Mouse (Mus musculus) CH12.LX (cell line): Measurements from ENCODE around the gene Lrrc55. TPM values are rescaled to one million over a fixed set of nuclear protein-coding genes. Genes with fewer than 3 reads are reported as not detected.

ENCODE experiments used
- DNase-seq: peaks from one replicate; pipeline ENCODE4 v3.0.0-alpha.2; 2013; ENCODE audit errors: extremely low read depth
- H3K27ac ChIP-seq: 2 replicates; pipeline ENCODE4 v1.5.1; 2012; ENCODE audit warnings: low read depth, mild to moderate bottlenecking, control low read depth, moderate library complexity; ENCODE audit not compliant: insufficient read depth
- H3K27me3 ChIP-seq: replicated peaks from 2 replicates; pipeline ENCODE3; 2012; ENCODE audit warnings: inconsistent platforms
- H3K36me3 ChIP-seq, 2 experiments: replicated peaks in 1 of 2; 2 replicates each; pipeline versions ENCODE3 to v1.6.1; 2012; ENCODE audit warnings: inconsistent platforms in 1 of 2, low read length in 1 of 2, mild to moderate bottlenecking in 1 of 2, mixed read lengths in 1 of 2, moderate library complexity in 1 of 2; ENCODE audit not compliant: control insufficient read depth in 1 of 2, insufficient read depth in 1 of 2
- H3K4me1 ChIP-seq, 2 experiments: 2 replicates each; pipeline ENCODE4 v1.6.1; 2012; ENCODE audit warnings: inconsistent platforms in 1 of 2, moderate library complexity in 1 of 2; ENCODE audit not compliant: insufficient read depth in 2 of 2, control insufficient read depth in 1 of 2
- H3K4me2 ChIP-seq: 2 replicates; pipeline ENCODE4 v1.6.1; 2012; ENCODE audit warnings: low read depth, mild to moderate bottlenecking, control low read depth; ENCODE audit not compliant: poor library complexity, insufficient read depth, severe bottlenecking
- H3K4me3 ChIP-seq, 3 experiments: fragments of 150-350 bp in 1 of 3; sonication (generic) in 1 of 3; replicated peaks in 1 of 3; 2 replicates each; pipeline versions ENCODE3 to v1.5.1; 2011 to 2012; ENCODE audit warnings: low read depth in 2 of 3, low read length in 2 of 3, mild to moderate bottlenecking in 2 of 3, moderate library complexity in 2 of 3, control low read depth in 1 of 3, improper control_type of control experiment in 1 of 3, inconsistent platforms in 1 of 3, mixed read lengths in 1 of 3; ENCODE audit not compliant: poor library complexity in 1 of 3
- H3K79me2 ChIP-seq: replicated peaks from 2 replicates; pipeline ENCODE4 v1.6.1; 2012; ENCODE audit warnings: mild to moderate bottlenecking, moderate library complexity; ENCODE audit not compliant: control insufficient read depth, poor library complexity, insufficient read depth, severe bottlenecking; ENCODE audit errors: extremely low read depth
- H3K9ac ChIP-seq: 2 replicates; pipeline ENCODE4 v1.6.1; 2012; ENCODE audit warnings: low read depth, mild to moderate bottlenecking, control low read depth, moderate library complexity; ENCODE audit not compliant: insufficient read depth
- H3K9me3 ChIP-seq: replicated peaks from 2 replicates; pipeline ENCODE3; 2012; ENCODE audit warnings: low read length, inconsistent platforms, mixed read lengths
- BHLHE40 ChIP-seq: IDR thresholded peaks from 2 replicates; pipeline ENCODE4 v1.6.1; 2011; ENCODE audit warnings: mild to moderate bottlenecking, low read depth, low read length, improper control_type of control experiment
- CHD2 ChIP-seq: IDR thresholded peaks from 2 replicates; pipeline ENCODE4 v1.6.1; 2011; ENCODE audit warnings: low read length, improper control_type of control experiment
- CTCF ChIP-seq, 2 experiments: IDR thresholded peaks in 1 of 2; conservative IDR thresholded peaks in 1 of 2; 2 replicates each; pipeline ENCODE4 v1.5.1; 2011 to 2012; ENCODE audit warnings: low read depth in 2 of 2, low read length in 2 of 2, improper control_type of control experiment in 1 of 2, inconsistent platforms in 1 of 2, mild to moderate bottlenecking in 1 of 2, moderate library complexity in 1 of 2
- EP300 ChIP-seq: IDR thresholded peaks from 2 replicates; pipeline ENCODE4 v1.6.1; 2011; ENCODE audit warnings: low read length, improper control_type of control experiment
- ETS1 ChIP-seq: conservative IDR thresholded peaks from 2 replicates; pipeline ENCODE4 v1.6.1; 2012; ENCODE audit warnings: low read depth, mild to moderate bottlenecking, inconsistent platforms, low read length, improper control_type of control experiment, moderate library complexity
- HCFC1 ChIP-seq: IDR thresholded peaks from 2 replicates; pipeline ENCODE4 v1.6.1; 2012; ENCODE audit warnings: low read depth, mild to moderate bottlenecking, inconsistent platforms, low read length, improper control_type of control experiment
- IRF4 ChIP-seq: IDR thresholded peaks from 2 replicates; pipeline ENCODE4 v1.6.1; 2014; ENCODE audit warnings: low read depth, mild to moderate bottlenecking, inconsistent platforms, low read length, improper control_type of control experiment
- JUND ChIP-seq: conservative IDR thresholded peaks from 2 replicates; pipeline ENCODE4 v1.6.1; 2011; ENCODE audit warnings: low read depth, low read length, improper control_type of control experiment
- MAFK ChIP-seq: IDR thresholded peaks from 2 replicates; pipeline ENCODE4 v1.6.1; 2011; ENCODE audit warnings: low read length, improper control_type of control experiment; ENCODE audit not compliant: insufficient replicate concordance
- MAX ChIP-seq: IDR thresholded peaks from 2 replicates; pipeline ENCODE4 v1.6.1; 2011; ENCODE audit warnings: low read length, improper control_type of control experiment
- MEF2A ChIP-seq: IDR thresholded peaks from 2 replicates; pipeline ENCODE4 v1.6.1; 2014; ENCODE audit warnings: low read depth, mild to moderate bottlenecking, inconsistent platforms, low read length, improper control_type of control experiment, borderline replicate concordance
- MXI1 ChIP-seq: IDR thresholded peaks from 2 replicates; pipeline ENCODE4 v1.6.1; 2011; ENCODE audit warnings: mild to moderate bottlenecking, low read depth, low read length, improper control_type of control experiment
- POLR2A ChIP-seq: IDR thresholded peaks from 2 replicates; pipeline ENCODE4 v1.6.1; 2011; ENCODE audit warnings: low read depth, mild to moderate bottlenecking, improper control_type of control experiment, low read length
- RAD21 ChIP-seq: IDR thresholded peaks from 2 replicates; pipeline ENCODE4 v1.6.1; 2011; ENCODE audit warnings: low read depth, mild to moderate bottlenecking, low read length, improper control_type of control experiment, moderate library complexity
- SIN3A ChIP-seq: IDR thresholded peaks from 2 replicates; pipeline ENCODE4 v1.6.1; 2012; ENCODE audit warnings: low read length, improper control_type of control experiment, inconsistent platforms
- SMC3 ChIP-seq: IDR thresholded peaks from 2 replicates; pipeline ENCODE4 v1.6.1; 2011; ENCODE audit warnings: low read depth, low read length, improper control_type of control experiment
- TBP ChIP-seq: conservative IDR thresholded peaks from 2 replicates; pipeline ENCODE4 v1.6.1; 2011; ENCODE audit warnings: low read depth, low read length, improper control_type of control experiment
- UBTF ChIP-seq: IDR thresholded peaks from 2 replicates; pipeline ENCODE4 v1.6.1; 2012; ENCODE audit warnings: low read depth, mild to moderate bottlenecking, inconsistent platforms, low read length, improper control_type of control experiment, moderate library complexity
- ZC3H11A ChIP-seq: IDR thresholded peaks from 2 replicates; pipeline ENCODE4 v1.6.1; 2012; ENCODE audit warnings: low read depth, mild to moderate bottlenecking, inconsistent platforms, low read length, improper control_type of control experiment
- ZMIZ1 ChIP-seq: IDR thresholded peaks from 2 replicates; pipeline ENCODE4 v1.6.1; 2012; ENCODE audit warnings: low read depth, mild to moderate bottlenecking, inconsistent platforms, low read length, improper control_type of control experiment
- ZNF384 ChIP-seq: IDR thresholded peaks from 2 replicates; pipeline ENCODE4 v1.6.1; 2012; ENCODE audit warnings: low read depth, low read length, improper control_type of control experiment, inconsistent platforms
- dilution Hi-C: fragments of 300-500 bp; cut with MboI; formaldehyde crosslinking; loops from 2 replicates; pipeline ENCODE4 v1.14.3; 2020; ENCODE audit warnings: low sequenced_read_pairs; ENCODE audit not compliant: extremely low pct_unique_long_range_greater_than_20kb, extremely low pct_ligation_motif_present
- in situ Hi-C: fragments of 300-500 bp; cut with MboI; formaldehyde crosslinking; loops from 3 replicates; pipeline ENCODE4 v1.14.3; 2019; ENCODE audit warnings: low sequenced_read_pairs, low pct_ligation_motif_present, low pct_unique_long_range_greater_than_20kb, mixed read lengths
- polyA plus RNA-seq: library from polyadenylated mRNA; unstranded; fragments of >175 nt; gene quantifications from 2 replicates; pipeline ENCODE4 v1.2.1, GENCODE M21; 2012; ENCODE audit warnings: low read depth; ENCODE audit not compliant: insufficient read length
- total RNA-seq, 2 experiments: library from RNA; depleted of rRNA; stranded (reverse); fragments of 300-350 nt in 1 of 2; fragments of >200 nt in 1 of 2; gene quantifications; 2 replicates each; pipeline ENCODE4 v1.2.3; 2012 to 2014

Gene Lrrc55
- total and polyA plus RNA-seq, 3 experiments, result not detected

DNA sequence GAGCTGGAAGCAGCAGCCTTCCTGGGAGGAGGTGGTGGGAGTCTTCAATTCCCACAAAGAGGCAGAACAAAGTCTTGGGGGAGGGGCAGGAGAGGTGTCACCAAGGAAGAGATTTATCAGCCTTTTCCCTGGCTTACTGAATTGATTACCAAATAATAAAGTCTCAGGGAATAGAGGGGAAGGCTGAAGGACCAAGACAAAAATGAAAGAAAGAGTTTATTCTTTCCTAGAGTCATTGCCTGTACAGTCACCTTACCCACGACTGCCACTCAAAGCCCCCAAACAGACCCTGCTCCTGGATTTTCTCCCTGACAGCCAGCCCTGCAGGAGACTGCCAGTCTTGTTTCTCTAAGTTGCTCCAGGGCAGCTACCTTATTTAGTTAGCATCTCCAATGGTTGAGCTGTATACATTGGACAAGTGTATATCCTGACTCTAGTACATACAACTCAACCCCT, 35.3 kb downstream of the Lrrc55 start:
- dilution Hi-C loops, result no loop called here
- H3K36me3 ChIP-seq, result no peaks in the 10 kb centered on the region

GRCm38 (mm10) chr2:85160901-85161637, 35.9 kb downstream of the Lrrc55 start:
- TF ChIP-seq MEF2A (no peak), CHD2 (no peak), SIN3A (no peak), SMC3 (no peak), ZMIZ1 (no peak)
- TF ChIP-seq, all 38 proteins: peak for 0
- no peak overlapping the region for H3K9ac ChIP-seq
- in situ Hi-C loops, result no loop called here

More for the DNA sequence above, 35.3 kb downstream of the Lrrc55 start:
- H3K4me1 ChIP-seq, result peaks cover 0 to 10% of the 10 kb centered on the region in 2 experiments; a peak in 2 of 4 replicates
- no peak overlapping the region for H3K27ac ChIP-seq
- H3K79me2 ChIP-seq, result no peaks in the 10 kb centered on the region
- in situ Hi-C loops, result no loop called here
- no peaks in the 10 kb centered on the region for H3K9me3 ChIP-seq
- no peak for TF ChIP-seq ZNF384
- H3K4me2 ChIP-seq, result no peak overlapping the region
- no peak overlapping the region for H3K4me3 ChIP-seq
- no peak for DNase-seq
- H3K9ac ChIP-seq, result no peak overlapping the region
- peaks cover under 1% of the 10 kb centered on the region for H3K27me3 ChIP-seq

GRCm38 (mm10) chr2:85157382-85157781, 39.6 kb downstream of the Lrrc55 start:
- dilution Hi-C loops, result no loop called here
- TF ChIP-seq CTCF (conservative IDR thresholded peaks at IDR 0.05 in 1 of 2, IDR thresholded peaks at IDR 0.05 in 1 of 2; ENCODE audit: low read depth in 2 of 2, low read length in 2 of 2) (no peak), MAX (no peak), POLR2A (no peak), HCFC1 (no peak), ETS1 (no peak), TBP (no peak), EP300 (peak; percentile 66; the same call in 1 of the 2 replicates), JUND (no peak), MAFK (peak; percentile 71), RAD21 (no peak), IRF4 (peak; percentile 78), MXI1 (no peak), UBTF (no peak), ZC3H11A (no peak), BHLHE40 (peak; percentile 25; the same call in 1 of the 2 replicates), MEF2A (no peak), SIN3A (no peak)
- peak; percentile 8 for DNase-seq
- Histone ChIP-seq H3K27me3 (peaks cover 4% of the 10 kb centered on the region), H3K36me3 (no peaks in the 10 kb centered on the region), H3K4me2 (peak overlapping the region; percentile 82), H3K4me1 (peaks cover 0 to 11% of the 10 kb centered on the region in 2 experiments; a peak in 2 of 4 replicates), H3K9ac (no peak overlapping the region), H3K4me3 (no peak overlapping the region), H3K9me3 (no peaks in the 10 kb centered on the region), H3K27ac (no peak overlapping the region), H3K79me2 (no peaks in the 10 kb centered on the region)
- in situ Hi-C loops, result no loop called here

More at GRCm38 (mm10) chr2:85160901-85161637, 35.9 kb downstream of the Lrrc55 start:
- no peak for DNase-seq
- dilution Hi-C loops, result no loop called here
- Histone ChIP-seq H3K9me3 (no peaks in the 10 kb centered on the region), H3K36me3 (no peaks in the 10 kb centered on the region), H3K4me2 (no peak overlapping the region), H3K4me3 (no peak overlapping the region), H3K79me2 (no peaks in the 10 kb centered on the region), H3K4me1 (peaks cover 0 to 11% of the 10 kb centered on the region in 2 experiments; a peak in 2 of 4 replicates), H3K27ac (no peak overlapping the region), H3K27me3 (peaks cover 2% of the 10 kb centered on the region)
